Mouse (Mus musculus) lung, embryonic 14.5 days (tissue): Measurements from ENCODE around the gene Prkch. TPM values are rescaled to one million over a fixed set of nuclear protein-coding genes. Genes with fewer than 3 reads are reported as not detected.

Experiments used
- ATAC-seq: fragments of 200-750 bp; cut with Nextera tagmentation; 2 replicates; pipeline ENCODE4 v1.8.0; 2017; ENCODE audit warnings: mild to moderate bottlenecking, moderate TSS enrichment, moderate library complexity; ENCODE audit not compliant: insufficient read depth
- DNase-seq: peaks from one replicate; pipeline ENCODE4 v3.0.0-alpha.2; 2015
- H3K27ac ChIP-seq: fragments of 300-500 bp; sonication (generic); 2 replicates; pipeline ENCODE4 v1.5.1; 2014; ENCODE audit warnings: low read depth, mild to moderate bottlenecking, moderate library complexity
- H3K27me3 ChIP-seq: fragments of 300-500 bp; sonication (generic); 2 replicates; pipeline ENCODE4 v1.6.1; 2014; ENCODE audit warnings: low read length, control low read depth; ENCODE audit not compliant: insufficient read depth
- H3K36me3 ChIP-seq: fragments of 300-500 bp; sonication (generic); 2 replicates; pipeline ENCODE4 v1.6.1; 2014; ENCODE audit warnings: control low read depth; ENCODE audit not compliant: insufficient read depth
- H3K4me1 ChIP-seq: fragments of 300-500 bp; sonication (generic); 2 replicates; pipeline ENCODE4 v1.6.1; 2014; ENCODE audit warnings: antibody characterized with exemption, control low read depth; ENCODE audit not compliant: insufficient read depth
- H3K4me2 ChIP-seq: fragments of 300-500 bp; sonication (generic); 2 replicates; pipeline ENCODE4 v1.6.1; 2014; ENCODE audit warnings: mild to moderate bottlenecking
- H3K4me3 ChIP-seq: fragments of 300-500 bp; sonication (generic); 2 replicates; pipeline ENCODE4 v1.5.1; 2014; ENCODE audit warnings: low read depth, low read length
- H3K9ac ChIP-seq: fragments of 300-500 bp; sonication (generic); 2 replicates; pipeline ENCODE4 v1.6.1; 2014
- H3K9me3 ChIP-seq: fragments of 300-500 bp; sonication (generic); 2 replicates; pipeline ENCODE4 v1.6.1; 2016; ENCODE audit warnings: low read depth, low read length, control low read depth
- CTCF ChIP-seq: IDR thresholded peaks from 2 replicates; pipeline ENCODE4 v1.5.1; 2016; ENCODE audit warnings: antibody characterized with exemption, low read depth
- WGBS: fragments of 180-500 bp; shearing (Covaris S2); extraction: QIAGEN DNeasy Blood & Tissue Kit; methylation state at CpG from one replicate; pipeline ENCODE4 v1.1.7; 2014; 5-methylcytosine and 5-hydroxymethylcytosine counted together
- polyA plus RNA-seq: library from polyadenylated mRNA; unstranded; fragments of >200 nt; fragmentation: Nextera tagmentation; extraction: Ambion mirVana; gene quantifications from 2 replicates; pipeline ENCODE4 v1.2.1, GENCODE M21; 2014

The Prkch gene
- polyA plus RNA-seq, 1 experiment from 2014 or later = 18.0 TPM

DNA sequence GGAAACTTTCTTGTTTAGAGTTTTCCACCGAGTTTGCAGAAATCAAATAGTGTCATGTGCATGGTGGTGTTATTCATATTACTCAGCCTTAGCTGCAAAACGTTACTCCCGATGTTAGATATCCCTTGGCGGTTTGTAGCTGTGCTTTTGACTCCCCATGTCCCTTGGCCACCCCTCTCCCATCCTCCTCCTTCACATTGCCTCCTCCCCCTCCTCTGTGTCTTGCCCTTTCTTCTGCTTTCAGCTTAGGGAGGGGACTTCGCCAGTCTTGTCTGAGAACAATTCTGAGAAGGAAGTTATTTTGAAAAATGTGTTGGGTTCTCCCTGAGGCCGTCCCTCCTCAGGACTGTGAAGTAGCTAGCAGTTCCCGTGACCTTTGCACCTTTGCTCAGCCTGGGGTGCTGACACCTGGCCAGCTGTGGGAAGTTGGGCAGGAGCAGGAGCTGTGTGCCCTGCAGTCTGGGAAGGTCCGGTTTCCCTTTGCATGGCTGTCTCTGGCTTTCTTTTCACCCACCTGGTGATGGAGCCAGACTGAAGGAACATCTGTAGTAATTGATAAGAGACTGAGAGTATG is 48.2 kb downstream of the Prkch start:
- H3K9ac ChIP-seq = no peak overlapping the region
- H3K4me1 ChIP-seq = no peaks in the 10 kb centered on the region
- H3K27ac ChIP-seq = no peak overlapping the region
- DNase-seq (no peak), ATAC-seq (no peak)
- WGBS = 13% methylated on average over 8 of the region's 8 CpGs
- no peak overlapping the region for H3K4me2 ChIP-seq
- TF ChIP-seq CTCF = no peak
- H3K36me3 ChIP-seq = no peaks in the 10 kb centered on the region
- H3K4me3 ChIP-seq = no peak overlapping the region
- no peaks in the 10 kb centered on the region for H3K27me3 ChIP-seq
- H3K9me3 ChIP-seq = no peaks in the 10 kb centered on the region

DNA sequence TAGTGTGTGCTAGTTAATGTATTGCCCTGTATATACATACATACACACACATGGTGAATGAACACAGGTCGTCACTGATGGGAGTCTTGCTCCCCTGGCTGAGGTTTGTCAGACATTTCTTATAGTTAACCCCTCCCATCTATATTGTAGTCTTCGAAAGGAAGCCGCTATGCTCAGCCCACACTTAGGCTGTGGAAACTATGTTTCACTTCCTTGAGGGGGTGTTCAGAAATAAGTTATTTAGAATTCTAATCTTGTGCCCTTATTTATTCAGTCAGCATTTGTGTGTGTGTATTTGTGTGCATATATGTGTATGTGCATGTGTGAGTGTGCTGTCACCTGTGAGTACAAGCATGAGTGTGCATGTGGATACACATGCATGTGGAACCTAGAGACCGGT is 49.1 kb downstream of the Prkch start:
- no peaks in the 10 kb centered on the region for H3K4me1 ChIP-seq
- H3K9me3 ChIP-seq = no peaks in the 10 kb centered on the region
- H3K4me2 ChIP-seq = no peak overlapping the region
- 72% methylated on average over 4 of the region's 4 CpGs for WGBS
- H3K27me3 ChIP-seq = no peaks in the 10 kb centered on the region
- no peak overlapping the region for H3K4me3 ChIP-seq
- no peak for TF ChIP-seq CTCF
- H3K36me3 ChIP-seq = no peaks in the 10 kb centered on the region
- H3K27ac ChIP-seq = no peak overlapping the region
- DNase-seq (no peak), ATAC-seq (no peak)
- no peak overlapping the region for H3K9ac ChIP-seq

DNA sequence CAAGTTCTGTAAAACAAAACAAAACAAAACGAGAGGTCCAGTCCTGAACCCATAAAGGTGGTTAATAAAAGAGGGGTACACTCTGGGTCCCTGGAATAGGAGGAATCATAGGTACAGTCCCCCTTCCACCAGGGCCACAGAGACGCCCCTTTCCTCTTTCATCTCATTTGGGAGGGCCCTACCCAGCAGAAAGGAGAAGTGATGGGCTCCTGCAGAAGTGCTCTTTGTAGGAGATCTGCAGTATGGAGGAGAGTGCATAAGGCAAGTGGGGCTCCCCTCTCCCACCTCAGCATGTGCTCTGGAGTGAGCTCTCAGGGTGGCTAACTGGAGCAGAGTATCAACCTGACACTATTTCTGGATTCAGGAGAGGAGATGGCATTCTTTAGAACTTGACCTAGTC is 55.0 kb downstream of the Prkch start:
- Histone ChIP-seq H3K4me2 (no peak overlapping the region), H3K9ac (no peak overlapping the region), H3K36me3 (no peaks in the 10 kb centered on the region), H3K27me3 (no peaks in the 10 kb centered on the region), H3K4me3 (no peak overlapping the region), H3K9me3 (no peaks in the 10 kb centered on the region), H3K4me1 (no peaks in the 10 kb centered on the region), H3K27ac (no peak overlapping the region)
- ATAC-seq (no peak), DNase-seq (no peak)
- WGBS = 65% methylated on average over 2 of the region's 2 CpGs
- no peak for TF ChIP-seq CTCF

DNA sequence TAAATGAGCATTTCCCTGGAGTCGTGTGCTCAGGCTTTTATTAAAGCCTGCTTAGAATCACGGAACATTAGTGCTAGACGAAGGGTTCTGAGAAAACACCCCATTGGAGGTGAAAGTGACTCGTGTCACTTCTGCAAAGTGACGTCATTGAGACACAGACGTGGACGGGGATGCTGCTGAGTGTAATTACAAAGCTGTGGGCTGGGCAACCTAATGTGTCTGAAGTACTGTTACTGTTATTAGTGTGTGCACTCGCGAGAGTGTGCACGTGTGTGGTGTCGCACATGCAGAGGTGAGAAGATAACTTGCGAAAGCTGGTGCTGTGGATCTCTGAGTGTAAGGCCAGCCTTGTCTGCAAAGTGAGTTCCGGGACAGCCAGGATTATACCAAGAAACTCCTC is 56.6 kb downstream of the Prkch start:
- no peak for DNase-seq
- no peak overlapping the region for H3K4me2 ChIP-seq
- H3K4me3 ChIP-seq = no peak overlapping the region
- H3K9ac ChIP-seq = no peak overlapping the region
- no peaks in the 10 kb centered on the region for H3K9me3 ChIP-seq
- no peaks in the 10 kb centered on the region for H3K4me1 ChIP-seq
- no peak for TF ChIP-seq CTCF
- H3K36me3 ChIP-seq = no peaks in the 10 kb centered on the region
- no peak overlapping the region for H3K27ac ChIP-seq
- H3K27me3 ChIP-seq = no peaks in the 10 kb centered on the region
- no peak for ATAC-seq
- WGBS = 73% methylated on average over 13 of the region's 13 CpGs

DNA sequence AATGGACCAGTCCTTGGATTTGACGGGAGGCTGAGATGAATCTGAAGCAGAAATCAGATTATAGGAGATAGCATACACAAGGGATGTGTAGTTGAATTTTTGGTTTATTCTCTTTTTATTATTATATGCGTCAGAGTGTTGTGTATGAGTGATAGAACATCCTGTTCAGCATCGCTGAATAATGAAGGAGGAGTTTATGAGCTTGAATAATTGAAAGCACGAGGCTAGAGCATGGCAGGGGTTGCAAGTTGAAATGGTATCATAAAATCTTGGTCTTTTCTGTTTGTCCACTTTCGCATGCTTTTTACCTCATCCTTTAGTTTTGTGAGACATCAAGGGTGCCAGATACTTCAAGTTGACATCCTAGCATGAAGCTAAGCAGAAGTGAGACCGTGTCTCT is 60.6 kb downstream of the Prkch start:
- H3K27me3 ChIP-seq = no peaks in the 10 kb centered on the region
- H3K4me3 ChIP-seq = no peak overlapping the region
- ATAC-seq (no peak), DNase-seq (no peak)
- H3K9me3 ChIP-seq = no peaks in the 10 kb centered on the region
- 84% methylated on average over 6 of the region's 6 CpGs for WGBS
- no peaks in the 10 kb centered on the region for H3K36me3 ChIP-seq
- H3K4me2 ChIP-seq = no peak overlapping the region
- H3K9ac ChIP-seq = no peak overlapping the region
- no peak overlapping the region for H3K27ac ChIP-seq
- no peaks in the 10 kb centered on the region for H3K4me1 ChIP-seq
- TF ChIP-seq CTCF = no peak

DNA sequence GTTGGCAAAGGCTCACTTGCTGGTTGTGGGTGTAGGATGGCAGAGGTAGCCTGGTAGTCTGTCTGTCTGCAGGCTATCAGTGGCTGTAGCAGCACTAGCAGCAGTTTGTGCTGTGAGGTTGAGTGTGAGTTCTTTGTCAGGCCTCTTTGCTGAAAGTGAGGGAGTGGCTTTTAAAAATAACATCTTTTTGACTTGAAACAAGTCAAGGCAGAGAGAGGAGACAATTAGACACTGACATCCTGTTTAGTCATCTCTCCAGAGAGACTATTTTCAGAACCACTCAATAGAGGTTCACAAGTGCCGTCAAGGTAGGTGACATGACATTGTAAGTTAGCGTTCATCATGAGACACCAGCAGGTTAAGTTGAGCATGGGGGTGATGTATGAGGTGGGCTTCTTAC is 63.1 kb downstream of the Prkch start:
- no peak overlapping the region for H3K4me3 ChIP-seq
- no peak for ATAC-seq
- H3K4me1 ChIP-seq = no peaks in the 10 kb centered on the region
- no peaks in the 10 kb centered on the region for H3K27me3 ChIP-seq
- no peaks in the 10 kb centered on the region for H3K9me3 ChIP-seq
- no peak overlapping the region for H3K27ac ChIP-seq
- 66% methylated on average over 2 of the region's 2 CpGs for WGBS
- TF ChIP-seq CTCF = no peak
- no peaks in the 10 kb centered on the region for H3K36me3 ChIP-seq
- no peak overlapping the region for H3K9ac ChIP-seq
- no peak for DNase-seq
- H3K4me2 ChIP-seq = no peak overlapping the region

DNA sequence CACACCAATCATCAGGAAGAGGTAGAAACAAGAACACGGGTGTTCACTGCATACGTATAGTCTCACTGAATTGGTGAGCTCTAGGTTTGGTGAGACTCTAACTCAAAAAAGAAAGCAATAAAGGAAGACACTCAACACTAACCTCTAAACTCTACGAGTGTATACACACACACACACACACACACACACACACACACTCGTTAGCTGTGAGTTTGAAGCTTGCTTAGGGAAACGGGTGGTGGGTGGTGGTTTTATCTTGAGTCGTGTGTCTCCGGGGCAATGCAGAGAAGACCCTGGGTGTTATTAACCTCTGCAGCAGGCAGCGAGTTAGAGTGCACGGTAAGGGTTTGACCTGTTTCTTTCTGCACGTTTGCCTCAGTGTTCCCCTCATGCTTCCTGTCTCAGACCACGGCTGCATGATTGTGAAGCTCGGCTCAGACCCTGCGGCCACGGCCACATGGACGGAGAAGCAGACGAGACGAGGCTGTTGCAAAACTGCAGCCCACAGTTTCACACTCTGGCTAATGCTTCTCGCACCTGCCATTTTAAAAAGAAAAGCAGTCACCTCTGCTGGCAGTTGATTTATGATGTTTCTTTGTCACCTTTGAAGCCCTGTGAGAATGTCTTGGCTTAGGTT is 72.1 kb downstream of the Prkch start:
- no peak for TF ChIP-seq CTCF
- ATAC-seq (no peak), DNase-seq (no peak)
- Histone ChIP-seq H3K4me1 (no peaks in the 10 kb centered on the region), H3K4me2 (no peak overlapping the region), H3K27me3 (no peaks in the 10 kb centered on the region), H3K9ac (no peak overlapping the region), H3K4me3 (no peak overlapping the region), H3K9me3 (no peaks in the 10 kb centered on the region), H3K36me3 (no peaks in the 10 kb centered on the region), H3K27ac (no peak overlapping the region)
- 43% methylated on average over 18 of the region's 18 CpGs for WGBS
